Mouse (Mus musculus) stomach, postnatal 0 days (tissue): Measurements from ENCODE around the gene Acsm4. TPM values are rescaled to one million over a fixed set of nuclear protein-coding genes. Genes with fewer than 3 reads are reported as not detected.
"Not testable (repeated sequence)": the region's sequence is repeated elsewhere in the genome, so short reads cannot be mapped to it uniquely, and the experiment has no call there.

Experiments used
- ATAC-seq: fragments of 200-750 bp; cut with Nextera tagmentation; 2 replicates; pipeline ENCODE4 v1.8.0; 2017; ENCODE audit not compliant: low FRiP score, low TSS enrichment
- DNase-seq: peaks from one replicate; pipeline ENCODE4 v3.0.0-alpha.2; 2016; ENCODE audit warnings: low spot score
- H3K27ac ChIP-seq: fragments of 300-500 bp; sonication (generic); replicated peaks from 2 replicates; pipeline ENCODE4 v1.5.1; 2014; ENCODE audit warnings: mild to moderate bottlenecking, control low read depth
- H3K27me3 ChIP-seq: fragments of 300-500 bp; sonication (generic); 2 replicates; pipeline ENCODE4 v1.6.1; 2014; ENCODE audit warnings: low read length; ENCODE audit not compliant: control insufficient read depth, insufficient read depth
- H3K36me3 ChIP-seq: fragments of 300-500 bp; sonication (generic); 2 replicates; pipeline ENCODE4 v1.6.1; 2014; ENCODE audit warnings: low read length, mixed read lengths; ENCODE audit not compliant: control insufficient read depth, insufficient read depth
- H3K4me1 ChIP-seq: fragments of 300-500 bp; sonication (generic); replicated peaks from 2 replicates; pipeline ENCODE4 v1.6.1; 2014; ENCODE audit warnings: antibody characterized with exemption; ENCODE audit not compliant: control insufficient read depth, insufficient read depth
- H3K4me2 ChIP-seq: fragments of 300-500 bp; sonication (generic); replicated peaks from 2 replicates; pipeline ENCODE4 v1.6.1; 2014; ENCODE audit warnings: low read depth, mild to moderate bottlenecking, control low read depth, moderate library complexity
- H3K4me3 ChIP-seq: fragments of 300-500 bp; sonication (generic); 2 replicates; pipeline ENCODE4 v1.5.1; 2014; ENCODE audit warnings: low read depth, low read length, control low read depth
- H3K9ac ChIP-seq: fragments of 300-500 bp; sonication (generic); 2 replicates; pipeline ENCODE4 v1.6.1; 2014; ENCODE audit warnings: mild to moderate bottlenecking, low read length, control low read depth, mixed read lengths
- H3K9me3 ChIP-seq: fragments of 300-500 bp; sonication (generic); 2 replicates; pipeline ENCODE4 v1.6.1; 2016; ENCODE audit warnings: low read length; ENCODE audit not compliant: control insufficient read depth
- CTCF ChIP-seq: IDR thresholded peaks from 2 replicates; pipeline ENCODE4 v1.5.1; 2016; ENCODE audit warnings: antibody characterized with exemption, low read depth, mild to moderate bottlenecking, moderate library complexity
- EP300 ChIP-seq: optimal IDR thresholded peaks from 2 replicates; pipeline ENCODE3; 2016; ENCODE audit warnings: antibody characterized with exemption
- WGBS: fragments of 180-500 bp; shearing (Covaris S2); extraction: QIAGEN DNeasy Blood & Tissue Kit; methylation state at CpG from one replicate; pipeline ENCODE4 v1.1.7; 2014; 5-methylcytosine and 5-hydroxymethylcytosine counted together
- polyA plus RNA-seq: library from polyadenylated mRNA; unstranded; fragments of >200 nt; fragmentation: Nextera tagmentation; extraction: Ambion mirVana; gene quantifications from 2 replicates; pipeline ENCODE4 v1.2.1, GENCODE M21; 2015

The Acsm4 gene
- polyA plus RNA-seq, 1 experiment from 2014 or later: not detected

DNA sequence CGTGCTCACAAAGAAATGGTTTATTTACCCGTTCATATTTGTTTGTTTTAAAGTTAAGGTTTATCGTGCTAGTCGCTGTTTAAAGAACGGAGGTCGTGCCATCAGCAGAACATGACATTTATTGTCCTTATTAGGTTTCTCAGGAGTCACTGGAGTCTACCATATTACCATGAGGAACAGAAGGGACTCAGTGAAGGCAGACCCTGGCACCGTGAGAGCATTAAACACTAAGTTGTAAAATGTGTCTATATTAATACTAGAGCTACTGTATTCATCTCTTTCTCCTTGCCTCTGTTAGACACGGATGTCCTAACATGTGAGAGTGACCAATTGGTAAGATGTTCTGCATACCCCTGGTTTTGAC, 31.1 kb downstream of the Acsm4 start:
- Histone ChIP-seq H3K36me3 (peaks cover 12% of the 10 kb centered on the region), H3K9me3 (no peaks in the 10 kb centered on the region), H3K27ac (peak overlapping the region; percentile 75), H3K4me3 (peak overlapping the region; percentile 96), H3K27me3 (no peaks in the 10 kb centered on the region), H3K4me1 (no peaks in the 10 kb centered on the region), H3K4me2 (peak overlapping the region; percentile 86), H3K9ac (peak overlapping the region; percentile 86)
- WGBS: 13% methylated on average over 8 of the region's 8 CpGs
- 0 out of 2 replicates have a peak, but pooled peaks have one; percentile 31 for ATAC-seq
- TF ChIP-seq EP300: no peak
- no peak for TF ChIP-seq CTCF
- DNase-seq: no peak

DNA sequence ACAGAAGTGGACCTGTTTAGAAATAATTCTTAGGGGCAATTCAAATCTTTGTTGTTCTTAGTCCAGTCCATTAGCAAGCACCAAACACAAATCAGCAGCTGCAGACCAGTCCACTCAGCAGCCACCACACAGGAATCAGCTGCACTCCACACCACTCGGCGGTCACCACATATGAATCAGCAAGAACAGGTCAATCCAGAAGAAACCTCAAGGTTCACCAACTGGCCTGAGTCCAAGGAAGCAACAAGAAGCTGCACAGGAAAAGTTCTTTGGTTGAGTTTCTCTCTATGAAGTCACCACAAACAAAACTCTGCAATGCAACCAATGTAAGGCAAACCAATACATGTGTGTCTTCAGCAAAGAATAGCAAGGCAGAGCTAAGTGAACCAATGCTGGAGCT, 37.8 kb downstream of the Acsm4 start:
- no peak overlapping the region for H3K4me3 ChIP-seq
- H3K27ac ChIP-seq: no peak overlapping the region
- ATAC-seq (no peak), DNase-seq (no peak)
- no peak for TF ChIP-seq EP300
- TF ChIP-seq CTCF: no peak
- H3K9ac ChIP-seq: no peak overlapping the region
- H3K27me3 ChIP-seq: no peaks in the 10 kb centered on the region
- no peaks in the 10 kb centered on the region for H3K9me3 ChIP-seq
- H3K36me3 ChIP-seq: no peaks in the 10 kb centered on the region
- H3K4me1 ChIP-seq: no peaks in the 10 kb centered on the region
- 93% methylated on average over 2 of the region's 2 CpGs for WGBS
- no peak overlapping the region for H3K4me2 ChIP-seq

DNA sequence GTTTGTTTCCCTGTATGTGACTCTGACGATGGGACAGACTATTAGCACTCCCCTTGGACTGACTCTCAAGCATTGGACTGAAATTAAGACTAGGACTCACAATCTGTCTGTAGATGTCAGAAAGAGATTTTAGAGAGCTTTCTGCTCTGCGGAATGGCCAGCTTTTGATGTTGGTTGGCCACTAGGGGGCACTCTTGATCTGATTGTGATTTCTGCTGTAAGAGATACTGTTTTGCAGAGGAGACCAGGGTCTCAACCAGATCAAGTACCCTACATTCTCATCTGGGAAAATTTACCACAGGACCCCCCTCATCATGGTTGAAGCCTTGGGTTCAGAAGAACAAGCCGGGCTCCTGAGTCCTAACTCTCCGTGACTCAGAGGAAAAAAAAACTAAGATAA, 41.4 kb downstream of the Acsm4 start:
- TF ChIP-seq CTCF: peak; percentile 58
- H3K27ac ChIP-seq, H3K4me3 ChIP-seq, H3K4me1 ChIP-seq, H3K27me3 ChIP-seq, H3K9me3 ChIP-seq, DNase-seq, H3K4me2 ChIP-seq, ATAC-seq, H3K9ac ChIP-seq, H3K36me3 ChIP-seq: not testable (repeated sequence)
- WGBS: 86% methylated on average over 4 of the region's 4 CpGs

DNA sequence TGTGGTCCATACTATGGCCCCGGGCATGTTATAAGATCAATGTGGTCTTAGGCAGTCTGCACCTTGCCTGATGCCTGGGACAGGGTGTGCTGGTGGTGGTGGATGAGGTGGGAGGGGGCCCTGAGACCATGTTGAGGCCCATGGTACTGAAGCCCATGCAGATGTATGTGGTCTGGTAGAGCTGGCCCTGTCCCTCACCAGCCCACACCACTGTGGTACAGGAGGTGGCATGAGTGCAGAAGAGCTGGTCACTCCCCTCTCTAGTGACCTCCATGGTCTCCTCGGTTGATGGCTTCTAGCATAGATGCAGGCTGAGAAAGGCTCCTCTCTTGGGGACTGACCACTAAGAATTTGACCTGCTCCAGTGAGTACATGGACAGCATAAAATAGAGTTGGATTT, 49.1 kb downstream of the Acsm4 start:
- TF ChIP-seq EP300 (no peak), CTCF (no peak)
- H3K27me3 ChIP-seq: no peaks in the 10 kb centered on the region
- no peaks in the 10 kb centered on the region for H3K4me1 ChIP-seq
- H3K36me3 ChIP-seq: no peaks in the 10 kb centered on the region
- no peak overlapping the region for H3K9ac ChIP-seq
- 85% methylated on average over 2 of the region's 2 CpGs for WGBS
- no peak overlapping the region for H3K4me2 ChIP-seq
- H3K9me3 ChIP-seq: no peaks in the 10 kb centered on the region
- no peak overlapping the region for H3K27ac ChIP-seq
- H3K4me3 ChIP-seq: no peak overlapping the region
- ATAC-seq (no peak), DNase-seq (no peak)

DNA sequence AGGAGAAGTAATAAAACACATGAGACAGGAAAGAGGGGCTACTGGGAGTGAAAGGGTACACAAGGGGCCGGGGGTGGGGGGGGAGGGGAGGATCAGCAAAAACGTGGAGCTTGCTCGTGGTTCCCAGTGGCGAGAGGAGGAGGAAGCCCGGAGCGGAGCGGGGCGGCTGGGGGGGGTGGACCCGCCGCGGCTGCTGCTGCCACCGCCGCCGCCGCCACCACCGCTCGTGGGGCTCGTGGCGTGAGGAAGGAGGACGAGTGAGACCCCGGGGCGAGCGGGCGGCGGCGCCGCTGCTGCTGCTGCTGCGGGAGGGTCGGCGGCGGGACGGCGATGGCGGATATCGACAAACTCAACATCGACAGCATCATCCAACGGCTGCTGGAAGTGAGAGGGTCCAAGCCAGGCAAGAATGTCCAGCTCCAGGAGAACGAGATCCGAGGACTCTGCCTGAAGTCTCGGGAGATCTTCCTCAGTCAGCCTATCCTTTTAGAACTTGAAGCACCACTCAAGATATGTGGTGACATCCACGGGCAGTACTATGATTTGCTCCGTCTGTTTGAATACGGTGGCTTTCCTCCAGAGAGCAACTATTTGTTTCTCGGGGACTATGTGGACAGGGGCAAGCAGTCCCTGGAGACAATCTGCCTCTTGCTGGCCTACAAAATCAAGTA, 50.1 kb downstream of the Acsm4 start:
- DNase-seq, H3K9ac ChIP-seq, H3K27me3 ChIP-seq, H3K9me3 ChIP-seq, H3K4me1 ChIP-seq, H3K27ac ChIP-seq, H3K36me3 ChIP-seq: not testable (repeated sequence)
- ATAC-seq: peak; percentile 47; the same call in 1 of the 2 replicates
- H3K4me3 ChIP-seq: peak overlapping the region; percentile 21; the same call in 1 of the 2 replicates
- peak overlapping the region; percentile 42 for H3K4me2 ChIP-seq
- WGBS: 0% methylated on average over 7 of the region's 44 CpGs

DNA sequence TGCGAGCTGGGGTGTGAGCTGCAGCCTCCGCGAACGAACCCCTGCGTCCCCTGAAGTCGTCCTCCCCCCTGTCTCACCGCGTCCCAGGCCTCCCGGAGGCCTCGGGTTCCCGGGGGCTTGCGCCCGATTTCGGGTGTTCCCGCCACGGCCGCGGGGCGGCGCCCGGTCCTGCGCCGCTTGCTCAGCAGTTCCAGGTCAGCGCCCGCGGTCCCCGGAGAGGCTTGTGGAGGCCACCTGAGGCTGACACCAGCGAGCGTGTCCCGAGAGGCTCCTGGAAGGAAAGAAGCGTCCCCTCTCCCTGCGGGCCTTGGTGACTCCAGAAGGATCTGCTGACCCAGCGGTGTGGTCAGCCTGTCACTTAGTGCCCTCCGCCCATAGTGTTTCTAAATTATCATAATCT, 54.5 kb downstream of the Acsm4 start:
- DNase-seq (peak; percentile 65), ATAC-seq (peak; percentile 51; the same call in 1 of the 2 replicates)
- TF ChIP-seq CTCF (peak; percentile 62), EP300 (no peak)
- no peaks in the 10 kb centered on the region for H3K27me3 ChIP-seq
- peak overlapping the region; percentile 38 for H3K4me2 ChIP-seq
- no peaks in the 10 kb centered on the region for H3K4me1 ChIP-seq
- no peaks in the 10 kb centered on the region for H3K9me3 ChIP-seq
- H3K36me3 ChIP-seq: no peaks in the 10 kb centered on the region
- H3K9ac ChIP-seq: peak overlapping the region; percentile 41; the same call in 1 of the 2 replicates
- no peak overlapping the region for H3K27ac ChIP-seq
- 11% methylated on average over 33 of the region's 34 CpGs for WGBS
- peak overlapping the region; percentile 12 for H3K4me3 ChIP-seq
